Mouse (Mus musculus) right cerebral cortex, postnatal 36 days (tissue): Measurements from ENCODE around the gene Abca9.
A peak's percentile ranks its signal among the peaks of the same experiment; 100 is the strongest.

Experiments used
- DNase-seq, 2 experiments: peaks; one replicate each; pipeline ENCODE4 v3.0.0; 2022; ENCODE audit warnings: low spot score in 2 of 2, mixed read lengths in 1 of 2

Abca9 gene

DNA sequence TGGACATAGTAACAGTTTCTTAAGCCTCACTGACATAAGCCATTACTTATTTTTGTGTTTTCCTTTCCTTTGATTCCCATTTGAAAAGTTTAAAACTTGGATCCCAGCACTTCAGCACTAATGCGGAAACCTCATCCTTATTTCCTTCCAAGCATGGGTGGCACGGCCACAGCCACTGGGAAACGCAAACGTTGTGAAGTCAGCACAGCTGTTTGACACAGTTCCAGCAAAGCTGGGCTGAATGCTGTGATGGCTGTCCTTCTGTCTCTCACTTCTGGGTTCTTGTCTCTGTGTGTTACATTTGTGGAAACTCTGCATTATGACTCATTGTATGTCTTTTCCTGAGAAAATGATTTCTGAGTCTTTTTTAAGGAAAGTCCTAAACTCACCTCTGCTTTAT lies 107.0 kb downstream of the Abca9 start:
- peak in 1 of 2 experiments; percentile 1 for DNase-seq

DNA sequence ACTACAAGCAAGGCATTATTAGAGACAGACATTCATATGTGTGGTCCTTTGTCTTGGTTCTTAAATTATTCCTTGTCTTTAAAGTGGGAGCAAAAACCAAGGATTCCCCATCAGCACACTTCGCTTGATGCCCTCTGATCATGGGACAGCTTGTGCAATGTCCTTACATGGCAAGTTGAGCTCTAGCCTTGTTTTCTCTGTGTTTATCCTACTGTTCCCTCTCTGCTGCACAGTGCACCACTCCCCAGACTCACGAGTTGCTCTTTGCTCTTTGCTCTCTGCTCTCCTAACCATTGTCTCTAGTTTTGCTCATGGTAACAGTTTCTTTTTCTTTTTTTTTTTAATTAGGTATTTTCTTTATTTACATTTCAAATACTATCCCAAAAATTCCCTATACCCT lies 107.9 kb downstream of the Abca9 start:
- DNase-seq = no peak

DNA sequence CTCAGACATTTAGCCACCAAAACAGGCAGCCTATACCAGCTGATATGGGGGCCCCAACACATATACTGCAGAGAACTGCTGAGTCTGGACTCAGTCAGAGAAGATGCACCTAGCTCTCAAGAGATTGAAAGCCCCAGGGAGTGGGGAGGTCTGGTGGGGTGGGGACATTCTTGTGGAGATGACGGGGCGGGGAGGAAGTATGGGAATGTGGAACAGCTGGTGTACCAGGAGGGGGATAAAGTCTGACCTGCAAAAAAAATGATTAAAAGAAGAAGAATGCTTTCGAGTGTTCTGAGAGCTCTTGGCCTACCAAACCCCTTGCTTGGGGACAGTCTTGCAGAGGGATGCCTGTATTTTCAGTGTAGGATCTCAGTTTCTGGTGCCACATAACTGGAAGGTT lies 114.3 kb downstream of the Abca9 start:
- no peak for DNase-seq
